Mouse (Mus musculus): Measurements from ENCODE around the gene Slfn4.

DNA sequence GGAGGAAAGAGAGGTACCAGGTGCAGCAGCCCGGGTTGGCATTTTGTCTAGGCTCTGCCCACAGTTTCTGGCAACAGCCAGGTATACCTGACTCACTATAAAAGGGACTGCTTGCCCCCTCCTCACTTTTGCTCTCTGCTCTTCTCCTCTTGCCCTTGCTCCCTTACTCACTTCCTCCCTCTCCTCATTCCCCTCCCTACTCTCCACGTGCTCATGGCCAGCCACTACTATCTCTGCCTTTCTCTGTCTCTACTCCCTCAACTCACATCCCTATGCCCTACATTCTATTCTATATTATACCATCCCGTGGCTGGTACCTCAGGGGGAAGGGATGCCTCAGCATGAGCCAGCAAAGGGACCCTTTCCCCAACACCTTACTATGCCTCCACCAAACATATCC is 49.8 kb downstream of the Slfn4 start:
- TF ChIP-seq CTCF (IDR thresholded peaks at IDR 0.05; ENCODE audit: low read depth, low read length) (no peak), POLR2A (IDR thresholded peaks at IDR 0.05; ENCODE audit: extremely low read depth, insufficient read depth, low read length) (no peak)

Data from liver, adult 2 months (tissue).